ENCODE assay signal across 16 mouse cellular contexts in the genomic region with DNA sequence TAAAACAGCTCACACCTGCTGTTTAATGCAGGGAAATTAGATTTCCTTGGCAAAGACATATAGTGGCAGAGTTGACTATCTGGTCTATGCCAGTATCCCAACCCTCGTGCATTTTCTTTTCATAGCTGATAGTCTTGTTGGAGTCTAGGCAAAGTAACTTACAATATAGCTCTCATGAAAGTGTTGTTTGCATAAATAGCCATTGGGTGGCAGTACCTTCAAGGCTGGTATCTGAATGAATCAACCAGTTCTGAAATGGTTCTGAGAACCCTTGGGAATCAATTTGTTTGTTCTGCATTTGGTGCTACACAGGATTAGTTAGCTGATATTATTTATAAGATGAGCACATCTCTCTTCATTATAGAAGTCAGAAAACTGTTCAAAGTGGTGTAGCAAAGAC.
DNase-seq lines count a peak whose midpoint lies in the region; ATAC-seq and TF ChIP-seq lines count a peak whose summit lies in the region.
"Had no signal": no experiment of that assay in that cellular context is flagged by ENCODE, and none has a peak within 500 bp of the region (broad histone marks: within the 10 kb centered on the region; RNA-seq: fewer than 3 reads in every experiment).

No protein-coding gene starts in this region.

- H3K27ac ChIP-seq in kidney, postnatal 0 days: no peak overlapping the region
- no peak overlapping the region for H3K27ac ChIP-seq in kidney, adult 2 months (ENCODE audit: insufficient read depth, low read depth, low read length)
- H3K27ac ChIP-seq: embryonic facial prominence, embryonic 12.5 days; forebrain, embryonic 15.5 days; liver, embryonic 15.5 days; midbrain, embryonic 12.5 days; neural tube, embryonic 13.5 days had no signal

- H3K4me3 ChIP-seq in kidney, postnatal 0 days (replicated peaks; ENCODE audit: low read depth, low read length): no peak overlapping the region
- no peak overlapping the region for H3K4me3 ChIP-seq in kidney, adult 2 months (ENCODE audit: insufficient read depth, low read depth, low read length)
- H3K4me3 ChIP-seq: embryonic facial prominence, embryonic 12.5 days; forebrain, embryonic 15.5 days; liver, embryonic 15.5 days; midbrain, embryonic 12.5 days; neural tube, embryonic 13.5 days had no signal

- H3K4me2 ChIP-seq in kidney, postnatal 0 days (ENCODE audit: low read length): no peak overlapping the region
- H3K4me2 ChIP-seq: embryonic facial prominence, embryonic 12.5 days; forebrain, embryonic 15.5 days; liver, embryonic 15.5 days; midbrain, embryonic 12.5 days; neural tube, embryonic 13.5 days had no signal

- DNase-seq in cerebellum, postnatal 10 days: peak; percentile 25 to 29
- no peak for DNase-seq in cerebellum, adult 11-12 months
- no peak for DNase-seq in kidney, postnatal 0 days (ENCODE audit: low spot score)
- DNase-seq in kidney, adult 2 months: no peak
- DNase-seq in lung, postnatal 10 days: peak; percentile 2
- DNase-seq in lung, postnatal 4 days: no peak
- DNase-seq in embryo, embryonic 11 days: peak; percentile 1
- DNase-seq in gastrocnemius, adult 8-10 months (ENCODE audit: low spot score in 2 of 2): no peak
- DNase-seq: heart, adult 18-20 months; kidney, adult 11 months; right cerebral cortex, postnatal 4 days had no signal

- no peaks in the 10 kb centered on the region for H3K9me3 ChIP-seq in kidney, postnatal 0 days (replicated peaks; ENCODE audit: low read length)
- H3K9me3 ChIP-seq: embryonic facial prominence, embryonic 12.5 days; forebrain, embryonic 15.5 days; liver, embryonic 15.5 days; midbrain, embryonic 12.5 days; neural tube, embryonic 13.5 days had no signal

- WGBS in kidney, postnatal 0 days: 71% methylated on average over 1 of the region's 1 CpGs
- WGBS in kidney, adult 2 months: 55% methylated on average over 1 of the region's 1 CpGs

- no peaks in the 10 kb centered on the region for H3K27me3 ChIP-seq in kidney, postnatal 0 days (ENCODE audit: insufficient read depth, low read length)
- H3K27me3 ChIP-seq in kidney, adult 2 months (replicated peaks; ENCODE audit: control insufficient read depth, insufficient read depth, low read length): no peaks in the 10 kb centered on the region
- H3K27me3 ChIP-seq: embryonic facial prominence, embryonic 12.5 days; forebrain, embryonic 15.5 days; liver, embryonic 15.5 days; midbrain, embryonic 12.5 days; neural tube, embryonic 13.5 days had no signal

- H3K4me1 ChIP-seq in kidney, postnatal 0 days (replicated peaks; ENCODE audit: insufficient read depth, low read length): no peaks in the 10 kb centered on the region
- no peaks in the 10 kb centered on the region for H3K4me1 ChIP-seq in kidney, adult 2 months (ENCODE audit: control insufficient read depth, insufficient read depth, low read length)
- H3K4me1 ChIP-seq: embryonic facial prominence, embryonic 12.5 days; forebrain, embryonic 15.5 days; liver, embryonic 15.5 days; midbrain, embryonic 12.5 days; neural tube, embryonic 13.5 days had no signal

- ATAC-seq in kidney, postnatal 0 days (replicated peaks; ENCODE audit: low FRiP score, low read depth): no peak
- ATAC-seq: forebrain, embryonic 15.5 days had no signal

- TF ChIP-seq POLR2A in kidney, adult 2 months (IDR thresholded peaks at IDR 0.05; ENCODE audit: low read depth, low read length): no peak

- TF ChIP-seq CTCF in kidney, postnatal 0 days (IDR thresholded peaks at IDR 0.05; ENCODE audit: low read depth): peak; percentile 49; the same call in 1 of the 2 replicates
- TF ChIP-seq CTCF in kidney, adult 2 months (conservative IDR thresholded peaks at IDR 0.05; ENCODE audit: insufficient read depth, insufficient read length, low read depth, low read length): no peak

- no peaks in the 10 kb centered on the region for H3K36me3 ChIP-seq in kidney, postnatal 0 days (ENCODE audit: insufficient read depth, low read length)
- H3K36me3 ChIP-seq in kidney, adult 2 months (ENCODE audit: control insufficient read depth, insufficient read depth, low read length): no peaks in the 10 kb centered on the region
- H3K36me3 ChIP-seq: embryonic facial prominence, embryonic 12.5 days; forebrain, embryonic 15.5 days; liver, embryonic 15.5 days; midbrain, embryonic 12.5 days; neural tube, embryonic 13.5 days had no signal

- H3K9ac ChIP-seq in kidney, postnatal 0 days (ENCODE audit: low read depth, low read length): no peak overlapping the region
- H3K9ac ChIP-seq: embryonic facial prominence, embryonic 12.5 days; forebrain, embryonic 15.5 days; liver, embryonic 15.5 days; midbrain, embryonic 12.5 days; neural tube, embryonic 13.5 days had no signal

Comparison
In these comparisons a context has a peak if more than half of its experiments do, and no peak if none do; other contexts are left out.
1. DNase-seq: peak in cerebellum, postnatal 10 days (2 of 2), lung, postnatal 10 days (single experiment) and embryo, embryonic 11 days (single experiment); none in cerebellum, adult 11-12 months (single experiment), kidney, postnatal 0 days (single experiment), kidney, adult 2 months (single experiment), lung, postnatal 4 days (0 of 2) and gastrocnemius, adult 8-10 months (0 of 2).